Mouse (Mus musculus) testis, adult 2 months (tissue): ENCODE data around the gene Adam4.

Experiments
- CTCF ChIP-seq: fragments of 200-500 bp; IDR thresholded peaks from 2 replicates; pipeline ENCODE4 v1.5.1; 2012; ENCODE audit warnings: low read depth, mild to moderate bottlenecking, inconsistent platforms, low read length, moderate library complexity; ENCODE audit not compliant: control insufficient read depth, insufficient read depth, insufficient replicate concordance
- POLR2A ChIP-seq: fragments of 200-500 bp; IDR thresholded peaks from 2 replicates; pipeline ENCODE4 v1.6.1; 2012; ENCODE audit warnings: low read depth, mild to moderate bottlenecking, inconsistent platforms, low read length, moderate library complexity; ENCODE audit not compliant: control insufficient read depth

DNA sequence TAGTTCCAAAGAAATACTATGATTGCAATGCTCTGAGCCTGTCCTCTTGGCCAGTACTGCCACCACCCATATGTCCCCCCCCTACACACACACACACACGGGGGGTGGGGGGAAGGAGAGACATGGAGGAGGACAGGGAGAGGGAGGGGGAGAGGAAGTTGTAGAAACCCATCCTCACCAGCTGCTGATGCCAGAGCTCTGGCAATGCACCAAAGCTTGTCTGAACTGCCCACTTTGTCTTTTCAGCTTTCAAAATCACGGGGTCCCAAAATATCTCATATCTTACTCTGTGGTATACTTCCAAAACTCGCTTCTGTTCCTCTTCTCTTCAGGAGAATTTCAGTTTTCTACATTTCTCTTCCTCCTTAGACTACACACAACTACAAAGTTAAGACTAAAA is 8.5 kb downstream of the Adam4 start:
- TF ChIP-seq CTCF, result no peak
- TF ChIP-seq POLR2A, result no peak
